Mouse (Mus musculus) NIH3T3 (cell line): ENCODE data around the gene Ccdc97.

ENCODE experiments used
- DNase-seq: peaks from one replicate; pipeline ENCODE4 v3.0.0-alpha.2; 2012; ENCODE audit warnings: low read depth

Ccdc97 gene

GRCm38 (mm10) chr7:25666381-25666780, 52.5 kb downstream of the Ccdc97 start:
- no peak for DNase-seq
